Mouse (Mus musculus): Measurements from ENCODE around the gene Foxj3. TPM values are rescaled to one million over a fixed set of nuclear protein-coding genes. Genes with fewer than 3 reads are reported as not detected.

Foxj3 gene
- 9.2 and 12.6 TPM in 2 replicates for polyA plus RNA-seq (2012; rRNA removed)

GRCm38 (mm10) chr4:119536615-119537014 is at the start of gene Foxj3:
Foxj3 (plus strand) TSS chr4:119537004.

GRCm38 (mm10) chr4:119492291-119492932 is 44.4 kb upstream of the Foxj3 start, which contains the start of gene Rimkla:
Rimkla (minus strand) TSS chr4:119492628.

GRCm38 (mm10) chr4:119539031-119539824 is 2.4 kb downstream of the Foxj3 start, which contains the start of gene Frg2f1:
Frg2f1 (minus strand) TSS chr4:119539529.

GRCm38 (mm10) chr4:119637176-119637845 is 100.5 kb downstream of the Foxj3 start, which contains the start of gene Guca2a:
Guca2a (plus strand) TSS chr4:119637704.

GRCm38 (mm10) chr4:119658731-119659130 is 121.9 kb downstream of the Foxj3 start, which contains the start of gene Guca2b:
Guca2b (minus strand) TSS chr4:119658954.

Other genes starting within 250 kb of the Foxj3 start
- gene Ybx1, start 242.4 kb upstream of the Foxj3 start, polyA plus RNA-seq (2012; rRNA removed) = 157 and 196 TPM in 2 replicates
- gene Ppih, start 216.5 kb upstream of the Foxj3 start, polyA plus RNA-seq (2012; rRNA removed) = 2.9 and 5.5 TPM in 2 replicates
- gene Ccdc30, start 121.5 kb upstream of the Foxj3 start, polyA plus RNA-seq (2012; rRNA removed) = 0.19 and 0.21 TPM in 2 replicates
- 24.4 and 28.1 TPM in 2 replicates for gene Ppcs, start 114.6 kb upstream of the Foxj3 start, polyA plus RNA-seq (2012; rRNA removed)
- 0.84 and 2.2 TPM in 2 replicates for gene Zmynd12, start 114.2 kb upstream of the Foxj3 start, polyA plus RNA-seq (2012; rRNA removed)
- 0.82 and 0.93 TPM in 2 replicates for gene Rimkla, start 44.4 kb upstream of the Foxj3 start, polyA plus RNA-seq (2012; rRNA removed)
- gene Frg2f1, start 2.5 kb downstream of the Foxj3 start, polyA plus RNA-seq (2012; rRNA removed) = 7.7 and 8.9 TPM in 2 replicates
- gene Guca2a, start 100.7 kb downstream of the Foxj3 start, polyA plus RNA-seq (2012; rRNA removed) = 4,090 and 6,344 TPM in 2 replicates
- 43.3 and 57.6 TPM in 2 replicates for gene Guca2b, start 122.0 kb downstream of the Foxj3 start, polyA plus RNA-seq (2012; rRNA removed)
- 6.4 and 6.5 TPM in 2 replicates for gene Hivep3, start 196.8 kb downstream of the Foxj3 start, polyA plus RNA-seq (2012; rRNA removed)